Mouse (Mus musculus) heart, embryonic 16.5 days (tissue): ENCODE data around the gene Gatb. TPM values are rescaled to one million over a fixed set of nuclear protein-coding genes. Genes with fewer than 3 reads are reported as not detected.
A peak's percentile ranks its signal among the peaks of the same experiment; 100 is the strongest.

Experiments
- ATAC-seq: fragments of 200-750 bp; cut with Nextera tagmentation; replicated peaks from 2 replicates; pipeline ENCODE4 v1.8.0; 2017; ENCODE audit warnings: moderate number of reproducible peaks; ENCODE audit not compliant: insufficient read depth, low FRiP score; ENCODE audit errors: extremely low read depth
- H3K27ac ChIP-seq: fragments of 300-500 bp; sonication (generic); 2 replicates; pipeline ENCODE4 v1.5.1; 2014; ENCODE audit warnings: mild to moderate bottlenecking, low read length, control low read depth, moderate library complexity
- H3K27me3 ChIP-seq: fragments of 300-500 bp; sonication (generic); 2 replicates; pipeline ENCODE4 v1.6.1; 2014; ENCODE audit warnings: low read length, mixed read lengths; ENCODE audit not compliant: control insufficient read depth, insufficient read depth
- H3K36me3 ChIP-seq: fragments of 300-500 bp; sonication (generic); 2 replicates; pipeline ENCODE4 v1.6.1; 2014; ENCODE audit not compliant: control insufficient read depth, insufficient read depth
- H3K4me1 ChIP-seq: fragments of 300-500 bp; sonication (generic); 2 replicates; pipeline ENCODE4 v1.6.1; 2014; ENCODE audit warnings: low read length, mixed read lengths; ENCODE audit not compliant: control insufficient read depth, insufficient read depth
- H3K4me2 ChIP-seq: fragments of 300-500 bp; sonication (generic); 2 replicates; pipeline ENCODE4 v1.6.1; 2014; ENCODE audit warnings: low read depth, mild to moderate bottlenecking, control low read depth, low read length
- H3K4me3 ChIP-seq: fragments of 300-500 bp; sonication (generic); 2 replicates; pipeline ENCODE4 v1.5.1; 2014; ENCODE audit warnings: mild to moderate bottlenecking, control low read depth, low read length
- H3K9ac ChIP-seq: fragments of 300-500 bp; sonication (generic); 2 replicates; pipeline ENCODE4 v1.6.1; 2014; ENCODE audit warnings: low read length, control low read depth
- H3K9me3 ChIP-seq: fragments of 300-500 bp; sonication (generic); replicated peaks from 2 replicates; pipeline ENCODE4 v1.6.1; 2016; ENCODE audit warnings: low read length; ENCODE audit not compliant: control insufficient read depth
- WGBS: fragments of 180-500 bp; shearing (Covaris S2); extraction: QIAGEN DNeasy Blood & Tissue Kit; methylation state at CpG from one replicate; pipeline ENCODE4 v1.1.7; 2014; 5-methylcytosine and 5-hydroxymethylcytosine counted together
- polyA plus RNA-seq: library from polyadenylated mRNA; unstranded; fragments of >200 nt; fragmentation: Nextera tagmentation; extraction: Ambion mirVana; gene quantifications from 2 replicates; pipeline ENCODE4 v1.2.1, GENCODE M21; 2015

The Gatb gene
- 40.3 and 40.6 TPM in 2 replicates for polyA plus RNA-seq

GRCm38 (mm10) chr3:85573864-85574830, at the start of gene Gatb:
TSS of gene Gatb (plus strand) at chr3:85574119.
- peak within 1 kb of the TSS; percentile 72 for H3K4me3 ChIP-seq
- no peaks in the 10 kb centered on the region for H3K27me3 ChIP-seq
- peak within 1 kb of the TSS; percentile 82 for H3K27ac ChIP-seq
- H3K4me1 ChIP-seq: no peaks in the 10 kb centered on the region; the same call in 1 of the 2 replicates
- no peaks in the 10 kb centered on the region for H3K9me3 ChIP-seq
- WGBS: 2% methylated on average over 41 of the region's 41 CpGs
- H3K4me2 ChIP-seq: peak within 1 kb of the TSS; percentile 75
- no peaks in the 10 kb centered on the region for H3K36me3 ChIP-seq
- H3K9ac ChIP-seq: peak within 1 kb of the TSS; percentile 70
- peak; percentile 99 for ATAC-seq

GRCm38 (mm10) chr3:85530601-85531161, 43.2 kb upstream of the Gatb start:
- no peak for ATAC-seq
- no peaks in the 10 kb centered on the region for H3K36me3 ChIP-seq
- no peak overlapping the region for H3K9ac ChIP-seq
- H3K4me2 ChIP-seq: no peak overlapping the region
- H3K27ac ChIP-seq: no peak overlapping the region
- no peaks in the 10 kb centered on the region for H3K4me1 ChIP-seq
- 77% methylated on average over 8 of the region's 8 CpGs for WGBS
- H3K4me3 ChIP-seq: no peak overlapping the region
- H3K27me3 ChIP-seq: no peaks in the 10 kb centered on the region
- H3K9me3 ChIP-seq: no peaks in the 10 kb centered on the region

GRCm38 (mm10) chr3:85532376-85532775, 41.5 kb upstream of the Gatb start:
- 71% methylated on average over 3 of the region's 3 CpGs for WGBS
- no peak for ATAC-seq
- Histone ChIP-seq H3K4me1 (no peaks in the 10 kb centered on the region), H3K27me3 (no peaks in the 10 kb centered on the region), H3K9me3 (no peaks in the 10 kb centered on the region), H3K4me2 (no peak overlapping the region), H3K27ac (no peak overlapping the region), H3K4me3 (no peak overlapping the region), H3K9ac (no peak overlapping the region), H3K36me3 (no peaks in the 10 kb centered on the region)

GRCm38 (mm10) chr3:85535042-85535441, 38.9 kb upstream of the Gatb start:
- Histone ChIP-seq H3K4me1 (no peaks in the 10 kb centered on the region), H3K4me2 (no peak overlapping the region), H3K9me3 (no peaks in the 10 kb centered on the region), H3K9ac (no peak overlapping the region), H3K4me3 (no peak overlapping the region), H3K36me3 (no peaks in the 10 kb centered on the region), H3K27ac (no peak overlapping the region), H3K27me3 (no peaks in the 10 kb centered on the region)
- 76% methylated on average over 3 of the region's 3 CpGs for WGBS
- no peak for ATAC-seq

- Histone ChIP-seq H3K9ac (no peak overlapping the region), H3K4me1 (no peaks in the 10 kb centered on the region), H3K27ac (no peak overlapping the region), H3K9me3 (no peaks in the 10 kb centered on the region), H3K4me3 (no peak overlapping the region), H3K4me2 (no peak overlapping the region), H3K27me3 (no peaks in the 10 kb centered on the region), H3K36me3 (no peaks in the 10 kb centered on the region)
- ATAC-seq: no peak
- WGBS: 83% methylated on average over 11 of the region's 11 CpGs
Measured at GRCm38 (mm10) chr3:85535621-85536520, 38.0 kb upstream of the Gatb start.

GRCm38 (mm10) chr3:85542765-85543164, 31.2 kb upstream of the Gatb start:
- Histone ChIP-seq H3K4me1 (no peaks in the 10 kb centered on the region), H3K4me3 (no peak overlapping the region), H3K4me2 (no peak overlapping the region), H3K27me3 (no peaks in the 10 kb centered on the region), H3K36me3 (no peaks in the 10 kb centered on the region), H3K9me3 (no peaks in the 10 kb centered on the region), H3K9ac (no peak overlapping the region), H3K27ac (no peak overlapping the region)
- 61% methylated on average over 3 of the region's 3 CpGs for WGBS
- no peak for ATAC-seq

- Histone ChIP-seq H3K9me3 (no peaks in the 10 kb centered on the region), H3K27me3 (no peaks in the 10 kb centered on the region), H3K27ac (no peak overlapping the region), H3K36me3 (no peaks in the 10 kb centered on the region), H3K4me1 (no peaks in the 10 kb centered on the region), H3K4me3 (no peak overlapping the region), H3K4me2 (no peak overlapping the region), H3K9ac (no peak overlapping the region)
- WGBS: 38% methylated on average over 2 of the region's 2 CpGs
- ATAC-seq: no peak
Measured at GRCm38 (mm10) chr3:85543652-85544051, 30.3 kb upstream of the Gatb start.

- WGBS: 70% methylated on average over 4 of the region's 4 CpGs
- ATAC-seq: no peak
- Histone ChIP-seq H3K27me3 (no peaks in the 10 kb centered on the region), H3K4me1 (peaks cover 28% of the 10 kb centered on the region), H3K9ac (no peak overlapping the region), H3K27ac (no peak overlapping the region), H3K9me3 (no peaks in the 10 kb centered on the region), H3K4me2 (no peak overlapping the region), H3K36me3 (no peaks in the 10 kb centered on the region), H3K4me3 (no peak overlapping the region)
Measured at GRCm38 (mm10) chr3:85550312-85550711, 23.6 kb upstream of the Gatb start.
